Comparison of ENCODE assay signal across 8 mouse cellular contexts in genomic region chr17:8284254-8284661, GRCm38 (mm10). TPM values are rescaled to one million over a fixed set of nuclear protein-coding genes. Genes with fewer than 3 reads are reported as not detected.
A peak's percentile ranks its signal among the peaks of the same experiment; 100 is the strongest.
DNase-seq lines count a peak whose midpoint lies in the region; ATAC-seq and TF ChIP-seq lines count a peak whose summit lies in the region.

No protein-coding gene starts in this region.

- peak overlapping the region; percentile 90 for H3K4me3 ChIP-seq in erythroblast, embryonic 14.5 days (replicated peaks)
- H3K4me3 ChIP-seq in heart, embryonic 12.5 days, result peak overlapping the region; percentile 69
- peak overlapping the region; percentile 90 for H3K4me3 ChIP-seq in kidney, embryonic 14.5 days (ENCODE audit: low read length)
- H3K4me3 ChIP-seq in liver, adult 2 months (ENCODE audit: insufficient read depth, low read depth, low read length), result peak overlapping the region; percentile 96
- peak overlapping the region; percentile 93 for H3K4me3 ChIP-seq in midbrain, embryonic 15.5 days

- peak; percentile 8 for DNase-seq in ovary, adult 18-20 months (ENCODE audit: low spot score)
- no peak for DNase-seq in ovary, postnatal 36 days (ENCODE audit: low spot score)
- peak; percentile 76 for DNase-seq in liver, adult 2 months (ENCODE audit: extremely low read depth, low read depth, low spot score)
- peak; percentile 63 for DNase-seq in testis, postnatal 10 days (ENCODE audit: low spot score)

- peaks cover 8% of the 10 kb centered on the region; the same call in 1 of the 2 replicates for H3K79me2 ChIP-seq in liver, adult 2 months (ENCODE audit: control insufficient read depth, insufficient read depth, low read length)

- under 1% methylated on average over 32 of the region's 32 CpGs for WGBS in heart, embryonic 12.5 days
- WGBS in kidney, embryonic 14.5 days, result under 1% methylated on average over 32 of the region's 32 CpGs
- under 1% methylated on average over 32 of the region's 32 CpGs for WGBS in liver, adult 2 months
- WGBS in midbrain, embryonic 15.5 days, result under 1% methylated on average over 32 of the region's 32 CpGs

- no peaks in the 10 kb centered on the region; the same call in 1 of the 2 replicates for H3K36me3 ChIP-seq in erythroblast, embryonic 14.5 days (ENCODE audit: control insufficient read depth)
- peaks cover 1% of the 10 kb centered on the region; the same call in 1 of the 2 replicates for H3K36me3 ChIP-seq in heart, embryonic 12.5 days
- H3K36me3 ChIP-seq in kidney, embryonic 14.5 days (ENCODE audit: control insufficient read depth, insufficient read depth, low read length), result no peaks in the 10 kb centered on the region
- H3K36me3 ChIP-seq in liver, adult 2 months (ENCODE audit: control insufficient read depth, insufficient read depth, low read length), result peaks cover 2% of the 10 kb centered on the region; the same call in 1 of the 2 replicates
- H3K36me3 ChIP-seq in midbrain, embryonic 15.5 days (replicated peaks), result no peaks in the 10 kb centered on the region; the same call in 1 of the 2 replicates

- peak overlapping the region; percentile 85 for H3K9ac ChIP-seq in heart, embryonic 12.5 days
- H3K9ac ChIP-seq in kidney, embryonic 14.5 days (ENCODE audit: low read depth, low read length), result peak overlapping the region; percentile 78
- peak overlapping the region; percentile 96 for H3K9ac ChIP-seq in liver, adult 2 months (ENCODE audit: low read depth, low read length)
- peak overlapping the region; percentile 77 for H3K9ac ChIP-seq in midbrain, embryonic 15.5 days

- H3K9me3 ChIP-seq in erythroblast, embryonic 14.5 days (ENCODE audit: control insufficient read depth, low read length), result no peaks in the 10 kb centered on the region
- H3K9me3 ChIP-seq in heart, embryonic 12.5 days (replicated peaks), result no peaks in the 10 kb centered on the region
- H3K9me3 ChIP-seq in kidney, embryonic 14.5 days (ENCODE audit: control insufficient read depth, low read length), result no peaks in the 10 kb centered on the region
- no peaks in the 10 kb centered on the region for H3K9me3 ChIP-seq in midbrain, embryonic 15.5 days

- peaks cover 34% of the 10 kb centered on the region for H3K4me1 ChIP-seq in erythroblast, embryonic 14.5 days (ENCODE audit: control insufficient read depth)
- peaks cover 6% of the 10 kb centered on the region; the same call in 1 of the 2 replicates for H3K4me1 ChIP-seq in heart, embryonic 12.5 days (replicated peaks)
- peaks cover 8% of the 10 kb centered on the region; the same call in 1 of the 2 replicates for H3K4me1 ChIP-seq in kidney, embryonic 14.5 days (ENCODE audit: control insufficient read depth, insufficient read depth, low read length)
- H3K4me1 ChIP-seq in liver, adult 2 months (ENCODE audit: control insufficient read depth, insufficient read depth, low read length), result peaks cover 7% of the 10 kb centered on the region
- H3K4me1 ChIP-seq in midbrain, embryonic 15.5 days, result peaks cover 22% of the 10 kb centered on the region

- peak overlapping the region; percentile 89 for H3K27ac ChIP-seq in heart, embryonic 12.5 days (ENCODE audit: poor library complexity, severe bottlenecking)
- no peak overlapping the region for H3K27ac ChIP-seq in kidney, embryonic 14.5 days (ENCODE audit: low read depth, low read length)
- H3K27ac ChIP-seq in liver, adult 2 months (replicated peaks; ENCODE audit: insufficient read depth, low read depth, low read length), result peak overlapping the region; percentile 97
- peak overlapping the region; percentile 92 for H3K27ac ChIP-seq in midbrain, embryonic 15.5 days

- TF ChIP-seq POLR2A in liver, adult 2 months (IDR thresholded peaks at IDR 0.05; ENCODE audit: extremely low read depth, insufficient read depth, low read length), result 0 out of 2 replicates have a peak, but pooled peaks have one; percentile 48

- peak; percentile 14 for ATAC-seq in heart, embryonic 12.5 days (ENCODE audit: insufficient number of reproducible peaks, low FRiP score)
- ATAC-seq in kidney, embryonic 14.5 days (ENCODE audit: low FRiP score, low TSS enrichment), result no peak; the same call in none of the 2 replicates
- ATAC-seq in midbrain, embryonic 15.5 days (replicated peaks), result peak; percentile 44

- TF ChIP-seq CTCF in liver, adult 2 months (IDR thresholded peaks at IDR 0.05; ENCODE audit: low read depth, low read length), result no peak

- peak overlapping the region; percentile 93 for H3K4me2 ChIP-seq in heart, embryonic 12.5 days
- H3K4me2 ChIP-seq in kidney, embryonic 14.5 days (replicated peaks; ENCODE audit: low read depth, low read length), result peak overlapping the region; percentile 98
- H3K4me2 ChIP-seq in midbrain, embryonic 15.5 days, result peak overlapping the region; percentile 92

- no peaks in the 10 kb centered on the region for H3K27me3 ChIP-seq in erythroblast, embryonic 14.5 days (ENCODE audit: control insufficient read depth)
- peaks cover 5% of the 10 kb centered on the region; the same call in 1 of the 2 replicates for H3K27me3 ChIP-seq in heart, embryonic 12.5 days (replicated peaks)
- no peaks in the 10 kb centered on the region for H3K27me3 ChIP-seq in kidney, embryonic 14.5 days (ENCODE audit: control insufficient read depth, insufficient read depth, low read length)
- no peaks in the 10 kb centered on the region for H3K27me3 ChIP-seq in liver, adult 2 months (ENCODE audit: control insufficient read depth, insufficient read depth, low read length)
- H3K27me3 ChIP-seq in midbrain, embryonic 15.5 days (replicated peaks), result no peaks in the 10 kb centered on the region

RNA-seq across cellular contexts. Expression of gene Mpc1, which starts 1.6 kb away (rescaled TPM):
- 1.7 and 1.8 TPM in 2 replicates for polyA plus RNA-seq in erythroblast, embryonic 14.5 days (2012)
- 164 and 166 TPM in 2 replicates for polyA plus RNA-seq in heart, embryonic 12.5 days (2016; fragmentation: Nextera tagmentation; extraction: Ambion mirVana)
- 145 and 173 TPM in 2 replicates for polyA plus RNA-seq in kidney, embryonic 14.5 days (2014; fragmentation: Nextera tagmentation; extraction: Ambion mirVana)
- total RNA-seq in liver, adult 2 months (2014; rRNA removed), result 690 and 762 TPM in 2 replicates
- polyA plus RNA-seq in liver, adult 2 months (2012; rRNA removed), result 305 and 352 TPM in 2 replicates
- 263 and 274 TPM in 2 replicates for polyA plus RNA-seq in midbrain, embryonic 15.5 days (2015; fragmentation: Nextera tagmentation; extraction: Ambion mirVana)

RNA-seq across cellular contexts. Expression of gene Sft2d1, which starts 26.6 kb away (rescaled TPM):
- polyA plus RNA-seq in erythroblast, embryonic 14.5 days (2012), result 6.2 TPM in 2 replicates
- polyA plus RNA-seq in heart, embryonic 12.5 days (2016; fragmentation: Nextera tagmentation; extraction: Ambion mirVana), result 69.6 and 73.6 TPM in 2 replicates
- 68.2 and 97.2 TPM in 2 replicates for polyA plus RNA-seq in kidney, embryonic 14.5 days (2014; fragmentation: Nextera tagmentation; extraction: Ambion mirVana)
- 58.4 and 59.7 TPM in 2 replicates for total RNA-seq in liver, adult 2 months (2014; rRNA removed)
- polyA plus RNA-seq in liver, adult 2 months (2012; rRNA removed), result 53.7 and 67.4 TPM in 2 replicates
- polyA plus RNA-seq in midbrain, embryonic 15.5 days (2015; fragmentation: Nextera tagmentation; extraction: Ambion mirVana), result 191 and 200 TPM in 2 replicates

RNA-seq across cellular contexts. Expression of gene Ccr6, which starts 48.4 kb away (rescaled TPM):
- polyA plus RNA-seq in erythroblast, embryonic 14.5 days (2012), result not detected in 2 replicates
- not detected in 2 replicates for polyA plus RNA-seq in heart, embryonic 12.5 days (2016; fragmentation: Nextera tagmentation; extraction: Ambion mirVana)
- not detected in 2 replicates for polyA plus RNA-seq in kidney, embryonic 14.5 days (2014; fragmentation: Nextera tagmentation; extraction: Ambion mirVana)
- 0.60 TPM in 1 of 2 replicates, not detected in the other for total RNA-seq in liver, adult 2 months (2014; rRNA removed)
- polyA plus RNA-seq in liver, adult 2 months (2012; rRNA removed), result 0.17 and 0.20 TPM in 2 replicates
- polyA plus RNA-seq in midbrain, embryonic 15.5 days (2015; fragmentation: Nextera tagmentation; extraction: Ambion mirVana), result not detected in 2 replicates

RNA-seq across cellular contexts. Expression of gene Prr18, which starts 53.0 kb away (rescaled TPM):
- 0.01 and 0.03 TPM in 2 replicates for polyA plus RNA-seq in erythroblast, embryonic 14.5 days (2012)
- 0.10 and 0.14 TPM in 2 replicates for polyA plus RNA-seq in heart, embryonic 12.5 days (2016; fragmentation: Nextera tagmentation; extraction: Ambion mirVana)
- polyA plus RNA-seq in kidney, embryonic 14.5 days (2014; fragmentation: Nextera tagmentation; extraction: Ambion mirVana), result 0.43 and 0.49 TPM in 2 replicates
- 0.09 and 0.27 TPM in 2 replicates for total RNA-seq in liver, adult 2 months (2014; rRNA removed)
- polyA plus RNA-seq in liver, adult 2 months (2012; rRNA removed), result 0.04 and 0.17 TPM in 2 replicates
- 19.1 and 19.9 TPM in 2 replicates for polyA plus RNA-seq in midbrain, embryonic 15.5 days (2015; fragmentation: Nextera tagmentation; extraction: Ambion mirVana)

Comparison
In these comparisons a context has a peak if more than half of its experiments do, and no peak if none do; other contexts are left out.
1. RNA of gene Mpc1, which starts 1.6 kb away (polyA plus RNA-seq): 305 to 352 TPM in liver, adult 2 months, 263 to 274 TPM in midbrain, embryonic 15.5 days, 164 to 166 TPM in heart, embryonic 12.5 days and 145 to 173 TPM in kidney, embryonic 14.5 days; 1.7 to 1.8 TPM in erythroblast, embryonic 14.5 days; every median in the first group is over 10 times any median in the second.
2. Peak in every context shown above with its lines, with median percentiles within 50 percentile points of each other: H3K4me3 ChIP-seq, H3K4me2 ChIP-seq and H3K9ac ChIP-seq.